Mouse (Mus musculus) stomach, postnatal 0 days (tissue): ENCODE data around the gene Zmym6.

ENCODE experiments used
- CTCF ChIP-seq: IDR thresholded peaks from 2 replicates; pipeline ENCODE4 v1.5.1; 2016; ENCODE audit warnings: antibody characterized with exemption, low read depth, mild to moderate bottlenecking, moderate library complexity
- EP300 ChIP-seq: optimal IDR thresholded peaks from 2 replicates; pipeline ENCODE3; 2016; ENCODE audit warnings: antibody characterized with exemption

GRCm38 (mm10) chr4:127060585-127061290 is 16.4 kb upstream of the Zmym6 start, which contains the start of gene Zmym1:
- TF ChIP-seq CTCF (no peak), EP300 (no peak)
